Mouse (Mus musculus) embryonic facial prominence, embryonic 10.5 days (tissue): ENCODE results near the gene Ceacam10. TPM values are rescaled to one million over a fixed set of nuclear protein-coding genes. Genes with fewer than 3 reads are reported as not detected.
"Not testable (repeated sequence)": the region's sequence is repeated elsewhere in the genome, so short reads cannot be mapped to it uniquely, and the experiment has no call there.

Experiments used
- DNase-seq: peaks from one replicate; pipeline ENCODE4 v3.0.0-alpha.2; 2017; ENCODE audit warnings: low spot score
- H3K27ac ChIP-seq: fragments of 300-500 bp; sonication (generic); replicated peaks from 2 replicates; pipeline ENCODE4 v1.5.1; 2016; ENCODE audit warnings: mild to moderate bottlenecking
- H3K27me3 ChIP-seq: fragments of 300-500 bp; sonication (generic); replicated peaks from 2 replicates; pipeline ENCODE4 v1.6.1; 2016; ENCODE audit warnings: low read depth, mild to moderate bottlenecking; ENCODE audit not compliant: poor library complexity, severe bottlenecking
- H3K36me3 ChIP-seq: fragments of 300-500 bp; sonication (generic); replicated peaks from 2 replicates; pipeline ENCODE4 v1.6.1; 2016; ENCODE audit warnings: mild to moderate bottlenecking, moderate library complexity
- H3K4me1 ChIP-seq: fragments of 300-500 bp; sonication (generic); 2 replicates; pipeline ENCODE4 v1.6.1; 2016
- H3K4me3 ChIP-seq: fragments of 300-500 bp; sonication (generic); 2 replicates; pipeline ENCODE4 v1.5.1; 2016; ENCODE audit warnings: mild to moderate bottlenecking, moderate library complexity
- H3K9me3 ChIP-seq: fragments of 300-500 bp; sonication (generic); 2 replicates; pipeline ENCODE4 v1.6.1; 2016; ENCODE audit warnings: mild to moderate bottlenecking
- WGBS: fragments of 180-500 bp; shearing (Covaris S2); methylation state at CpG from one replicate; pipeline ENCODE4 v1.1.7; 2016; 5-methylcytosine and 5-hydroxymethylcytosine counted together
- polyA plus RNA-seq: library from polyadenylated mRNA; unstranded; fragments of >200 nt; fragmentation: Nextera tagmentation; extraction: Ambion mirVana; gene quantifications from 2 replicates; pipeline ENCODE4 v1.2.1, GENCODE M21; 2016

The Ceacam10 gene
- 0.14 TPM in 1 of 2 replicates, not detected in the other for polyA plus RNA-seq

GRCm38 (mm10) chr7:24776918-24777317 lies at the start of gene Ceacam10:
Gene Ceacam10 (plus strand): TSS chr7:24777206.
- not testable (repeated sequence) for H3K27me3 ChIP-seq, H3K4me1 ChIP-seq, H3K36me3 ChIP-seq, H3K27ac ChIP-seq, H3K4me3 ChIP-seq, H3K9me3 ChIP-seq, DNase-seq
- WGBS, result 42% methylated on average over 4 of the region's 4 CpGs

GRCm38 (mm10) chr7:24735970-24736670 lies 40.9 kb upstream of the Ceacam10 start:
- Histone ChIP-seq H3K4me3 (peak overlapping the region; percentile 38), H3K27ac (no peak overlapping the region; the same call in 1 of the 2 replicates), H3K36me3 (no peaks in the 10 kb centered on the region), H3K4me1 (peaks cover 11% of the 10 kb centered on the region), H3K27me3 (no peaks in the 10 kb centered on the region), H3K9me3 (no peaks in the 10 kb centered on the region; the same call in 1 of the 2 replicates)
- WGBS, result 14% methylated on average over 17 of the region's 17 CpGs
- DNase-seq, result peak; percentile 65

GRCm38 (mm10) chr7:24750695-24751094 lies 26.3 kb upstream of the Ceacam10 start:
- Histone ChIP-seq H3K36me3 (no peaks in the 10 kb centered on the region), H3K27me3 (no peaks in the 10 kb centered on the region), H3K27ac (no peak overlapping the region), H3K9me3 (no peaks in the 10 kb centered on the region), H3K4me3 (no peak overlapping the region), H3K4me1 (0 out of 2 replicates have a peak, but pooled peaks cover 9% of the 10 kb centered on the region)
- DNase-seq, result no peak
- WGBS, result 52% methylated on average over 4 of the region's 4 CpGs

- Histone ChIP-seq H3K4me3 (no peak overlapping the region), H3K27me3 (no peaks in the 10 kb centered on the region), H3K36me3 (no peaks in the 10 kb centered on the region), H3K9me3 (no peaks in the 10 kb centered on the region), H3K4me1 (0 out of 2 replicates have a peak, but pooled peaks cover 7% of the 10 kb centered on the region), H3K27ac (no peak overlapping the region)
- DNase-seq, result no peak
- 77% methylated on average over 2 of the region's 2 CpGs for WGBS
Observed at GRCm38 (mm10) chr7:24751610-24752009, 25.4 kb upstream of the Ceacam10 start.

GRCm38 (mm10) chr7:24753476-24753875 lies 23.5 kb upstream of the Ceacam10 start:
- Histone ChIP-seq H3K27me3 (no peaks in the 10 kb centered on the region), H3K27ac (no peak overlapping the region), H3K36me3 (no peaks in the 10 kb centered on the region), H3K4me3 (no peak overlapping the region), H3K9me3 (no peaks in the 10 kb centered on the region), H3K4me1 (0 out of 2 replicates have a peak, but pooled peaks cover 7% of the 10 kb centered on the region)
- 86% methylated on average over 5 of the region's 5 CpGs for WGBS
- no peak for DNase-seq

- Histone ChIP-seq H3K4me3 (no peak overlapping the region), H3K27me3 (no peaks in the 10 kb centered on the region), H3K27ac (no peak overlapping the region), H3K4me1 (no peaks in the 10 kb centered on the region), H3K9me3 (no peaks in the 10 kb centered on the region), H3K36me3 (no peaks in the 10 kb centered on the region)
- 84% methylated on average over 1 of the region's 1 CpGs for WGBS
- DNase-seq, result no peak
Observed at GRCm38 (mm10) chr7:24758520-24758919, 18.5 kb upstream of the Ceacam10 start.

GRCm38 (mm10) chr7:24760211-24760610 lies 16.8 kb upstream of the Ceacam10 start, which contains the start of gene Cd177:
Gene Cd177 (minus strand): TSS chr7:24760311.
- H3K4me1 ChIP-seq, result no peaks in the 10 kb centered on the region
- H3K4me3 ChIP-seq, result no peak within 1 kb of the TSS
- no peak within 1 kb of the TSS for H3K27ac ChIP-seq
- no peaks in the 10 kb centered on the region for H3K36me3 ChIP-seq
- H3K9me3 ChIP-seq, result no peaks in the 10 kb centered on the region
- H3K27me3 ChIP-seq, result no peaks in the 10 kb centered on the region
- DNase-seq, result no peak
- WGBS, result 84% methylated on average over 6 of the region's 6 CpGs

- Histone ChIP-seq H3K27me3 (no peaks in the 10 kb centered on the region), H3K36me3 (no peaks in the 10 kb centered on the region), H3K4me1 (no peaks in the 10 kb centered on the region), H3K4me3 (no peak overlapping the region), H3K9me3 (no peaks in the 10 kb centered on the region), H3K27ac (no peak overlapping the region)
- WGBS, result 74% methylated on average over 6 of the region's 6 CpGs
- DNase-seq, result no peak
Observed at GRCm38 (mm10) chr7:24761161-24761560, 15.8 kb upstream of the Ceacam10 start.

GRCm38 (mm10) chr7:24762574-24762973 lies 14.4 kb upstream of the Ceacam10 start:
- Histone ChIP-seq H3K9me3 (no peaks in the 10 kb centered on the region), H3K27me3 (no peaks in the 10 kb centered on the region), H3K27ac (no peak overlapping the region), H3K4me3 (no peak overlapping the region), H3K4me1 (no peaks in the 10 kb centered on the region), H3K36me3 (no peaks in the 10 kb centered on the region)
- DNase-seq, result no peak
- WGBS, result 89% methylated on average over 8 of the region's 8 CpGs

GRCm38 (mm10) chr7:24771361-24771760 lies 5.6 kb upstream of the Ceacam10 start:
- H3K27me3 ChIP-seq, result no peaks in the 10 kb centered on the region
- H3K9me3 ChIP-seq, result no peaks in the 10 kb centered on the region
- H3K27ac ChIP-seq, result no peak overlapping the region
- no peaks in the 10 kb centered on the region for H3K36me3 ChIP-seq
- DNase-seq, result no peak
- no peak overlapping the region for H3K4me3 ChIP-seq
- no peaks in the 10 kb centered on the region for H3K4me1 ChIP-seq

GRCm38 (mm10) chr7:24773942-24774535 lies 3.0 kb upstream of the Ceacam10 start:
- Histone ChIP-seq H3K4me3 (no peak overlapping the region), H3K36me3 (no peaks in the 10 kb centered on the region), H3K27ac (no peak overlapping the region), H3K9me3 (no peaks in the 10 kb centered on the region), H3K27me3 (no peaks in the 10 kb centered on the region), H3K4me1 (peaks cover 7% of the 10 kb centered on the region; the same call in 1 of the 2 replicates)
- no peak for DNase-seq
- 65% methylated on average over 3 of the region's 3 CpGs for WGBS

- 84% methylated on average over 2 of the region's 2 CpGs for WGBS
- Histone ChIP-seq H3K9me3 (no peaks in the 10 kb centered on the region), H3K4me1 (peaks cover 7% of the 10 kb centered on the region; the same call in 1 of the 2 replicates), H3K36me3 (no peaks in the 10 kb centered on the region), H3K27ac (no peak overlapping the region), H3K27me3 (no peaks in the 10 kb centered on the region), H3K4me3 (no peak overlapping the region)
- DNase-seq, result no peak
Observed at GRCm38 (mm10) chr7:24776145-24776544, 861 bp upstream of the Ceacam10 start.

GRCm38 (mm10) chr7:24797918-24798317 lies 20.9 kb downstream of the Ceacam10 start:
- Histone ChIP-seq H3K36me3 (no peaks in the 10 kb centered on the region), H3K27me3 (no peaks in the 10 kb centered on the region), H3K27ac (no peak overlapping the region), H3K9me3 (peaks cover 17% of the 10 kb centered on the region), H3K4me3 (no peak overlapping the region), H3K4me1 (no peaks in the 10 kb centered on the region)
- 92% methylated on average over 1 of the region's 1 CpGs for WGBS
- no peak for DNase-seq
